ENCODE assay signal across 28 mouse cellular contexts in genomic region chr12:51623366-51623694, GRCm38 (mm10). TPM values are rescaled to one million over a fixed set of nuclear protein-coding genes. Genes with fewer than 3 reads are reported as not detected.
DNase-seq lines count a peak whose midpoint lies in the region; ATAC-seq and TF ChIP-seq lines count a peak whose summit lies in the region.
"Had no signal": no experiment of that assay in that cellular context is flagged by ENCODE, and none has a peak within 500 bp of the region (broad histone marks: within the 10 kb centered on the region; RNA-seq: fewer than 3 reads in every experiment).

No protein-coding gene starts in this region.

- no peak overlapping the region for H3K27ac ChIP-seq in embryonic facial prominence, embryonic 14.5 days (replicated peaks; ENCODE audit: low read depth, low read length)
- no peak overlapping the region for H3K27ac ChIP-seq in embryonic facial prominence, embryonic 10.5 days (replicated peaks)
- no peak overlapping the region for H3K27ac ChIP-seq in heart, embryonic 12.5 days (ENCODE audit: poor library complexity, severe bottlenecking)
- H3K27ac ChIP-seq in midbrain, embryonic 15.5 days = no peak overlapping the region
- no peak overlapping the region for H3K27ac ChIP-seq in midbrain, embryonic 13.5 days
- no peak overlapping the region for H3K27ac ChIP-seq in neural tube, embryonic 14.5 days (ENCODE audit: low read depth, low read length)
- H3K27ac ChIP-seq: embryonic facial prominence, embryonic 15.5 days; kidney, embryonic 15.5 days; limb, embryonic 12.5 days; stomach, embryonic 15.5 days had no signal

- H3K9me3 ChIP-seq in embryonic facial prominence, embryonic 14.5 days (ENCODE audit: control insufficient read depth, low read length) = no peaks in the 10 kb centered on the region
- H3K9me3 ChIP-seq in embryonic facial prominence, embryonic 10.5 days = no peaks in the 10 kb centered on the region
- H3K9me3 ChIP-seq in heart, embryonic 12.5 days (replicated peaks) = no peaks in the 10 kb centered on the region
- H3K9me3 ChIP-seq in midbrain, embryonic 15.5 days = no peaks in the 10 kb centered on the region
- H3K9me3 ChIP-seq in midbrain, embryonic 13.5 days = no peaks in the 10 kb centered on the region
- H3K9me3 ChIP-seq in neural tube, embryonic 14.5 days (ENCODE audit: control insufficient read depth, low read length) = no peaks in the 10 kb centered on the region
- H3K9me3 ChIP-seq: embryonic facial prominence, embryonic 15.5 days; kidney, embryonic 15.5 days; limb, embryonic 12.5 days; stomach, embryonic 15.5 days had no signal

- no peaks in the 10 kb centered on the region for H3K4me1 ChIP-seq in embryonic facial prominence, embryonic 14.5 days (ENCODE audit: control insufficient read depth, insufficient read depth, low read length)
- H3K4me1 ChIP-seq in embryonic facial prominence, embryonic 10.5 days = no peaks in the 10 kb centered on the region
- no peaks in the 10 kb centered on the region for H3K4me1 ChIP-seq in heart, embryonic 12.5 days (replicated peaks)
- H3K4me1 ChIP-seq in midbrain, embryonic 15.5 days = no peaks in the 10 kb centered on the region
- H3K4me1 ChIP-seq in midbrain, embryonic 13.5 days (replicated peaks) = no peaks in the 10 kb centered on the region
- no peaks in the 10 kb centered on the region for H3K4me1 ChIP-seq in neural tube, embryonic 14.5 days (ENCODE audit: control insufficient read depth, insufficient read depth, low read length)
- H3K4me1 ChIP-seq in lung, adult 2 months (ENCODE audit: control insufficient read depth, insufficient read depth, low read length) = no peaks in the 10 kb centered on the region
- H3K4me1 ChIP-seq: embryonic facial prominence, embryonic 15.5 days; kidney, embryonic 15.5 days; limb, embryonic 12.5 days; stomach, embryonic 15.5 days had no signal

- no peak for DNase-seq in embryonic facial prominence, embryonic 14.5 days (ENCODE audit: low spot score)
- no peak for DNase-seq in embryonic facial prominence, embryonic 10.5 days (ENCODE audit: low spot score)
- peak; percentile 5 for DNase-seq in heart, adult 11 months
- no peak for DNase-seq in lung, adult 2 months
- DNase-seq: adrenal gland, adult 2 months; adrenal gland, postnatal 36 days; cerebellum, adult 18-20 months; gastrocnemius, postnatal 25 days; heart, adult 18-20 months; heart, postnatal 4 days; kidney, adult 18-20 months; kidney, postnatal 25 days; lung, postnatal 36 days; right cerebral cortex, postnatal 25 days; thymus, postnatal 14 days had no signal

- TF ChIP-seq POLR2A in lung, adult 2 months (IDR thresholded peaks at IDR 0.05; ENCODE audit: borderline replicate concordance, extremely low read depth, low read depth, low read length) = no peak

- no peak overlapping the region for H3K9ac ChIP-seq in embryonic facial prominence, embryonic 14.5 days (ENCODE audit: low read depth, low read length)
- H3K9ac ChIP-seq in heart, embryonic 12.5 days = no peak overlapping the region
- no peak overlapping the region for H3K9ac ChIP-seq in midbrain, embryonic 15.5 days
- no peak overlapping the region for H3K9ac ChIP-seq in midbrain, embryonic 13.5 days (replicated peaks)
- H3K9ac ChIP-seq in neural tube, embryonic 14.5 days (replicated peaks; ENCODE audit: low read depth, low read length) = no peak overlapping the region
- H3K9ac ChIP-seq: embryonic facial prominence, embryonic 15.5 days; kidney, embryonic 15.5 days; limb, embryonic 12.5 days; stomach, embryonic 15.5 days had no signal

- H3K4me2 ChIP-seq in embryonic facial prominence, embryonic 14.5 days (ENCODE audit: low read depth, low read length) = no peak overlapping the region
- H3K4me2 ChIP-seq in heart, embryonic 12.5 days = no peak overlapping the region
- no peak overlapping the region for H3K4me2 ChIP-seq in midbrain, embryonic 15.5 days
- no peak overlapping the region for H3K4me2 ChIP-seq in midbrain, embryonic 13.5 days (replicated peaks)
- no peak overlapping the region for H3K4me2 ChIP-seq in neural tube, embryonic 14.5 days (ENCODE audit: low read depth, low read length)
- H3K4me2 ChIP-seq: embryonic facial prominence, embryonic 15.5 days; heart, embryonic 11.5 days; kidney, embryonic 15.5 days; limb, embryonic 12.5 days; liver, embryonic 11.5 days; stomach, embryonic 15.5 days had no signal

- no peaks in the 10 kb centered on the region for H3K27me3 ChIP-seq in embryonic facial prominence, embryonic 14.5 days (replicated peaks; ENCODE audit: control insufficient read depth, insufficient read depth, low read length)
- H3K27me3 ChIP-seq in embryonic facial prominence, embryonic 10.5 days (replicated peaks; ENCODE audit: low read depth, poor library complexity, severe bottlenecking) = no peaks in the 10 kb centered on the region
- no peaks in the 10 kb centered on the region for H3K27me3 ChIP-seq in heart, embryonic 12.5 days (replicated peaks)
- no peaks in the 10 kb centered on the region for H3K27me3 ChIP-seq in midbrain, embryonic 15.5 days (replicated peaks)
- no peaks in the 10 kb centered on the region for H3K27me3 ChIP-seq in midbrain, embryonic 13.5 days
- no peaks in the 10 kb centered on the region for H3K27me3 ChIP-seq in neural tube, embryonic 14.5 days (ENCODE audit: control insufficient read depth, insufficient read depth, low read length)
- H3K27me3 ChIP-seq: CH12.LX; embryonic facial prominence, embryonic 15.5 days; kidney, embryonic 15.5 days; limb, embryonic 12.5 days; stomach, embryonic 15.5 days had no signal

- ATAC-seq in embryonic facial prominence, embryonic 14.5 days (ENCODE audit: low read depth) = peak; percentile 22; the same call in 1 of the 2 replicates
- ATAC-seq in heart, embryonic 12.5 days (ENCODE audit: insufficient number of reproducible peaks, low FRiP score) = no peak
- ATAC-seq in midbrain, embryonic 15.5 days (replicated peaks) = peak; percentile 48
- no peak for ATAC-seq in midbrain, embryonic 13.5 days
- peak; percentile 58; the same call in 1 of the 2 replicates for ATAC-seq in neural tube, embryonic 14.5 days (ENCODE audit: low read depth)
- ATAC-seq: activated CD4-positive, CD25-positive, alpha-beta regulatory T cell, adult 4 months had no signal

- TF ChIP-seq CTCF in lung, adult 2 months (IDR thresholded peaks at IDR 0.05; ENCODE audit: insufficient read depth, low read length) = no peak

- peaks cover 35% of the 10 kb centered on the region for H3K36me3 ChIP-seq in embryonic facial prominence, embryonic 14.5 days (ENCODE audit: control insufficient read depth, insufficient read depth, low read length)
- peaks cover 72% of the 10 kb centered on the region for H3K36me3 ChIP-seq in embryonic facial prominence, embryonic 10.5 days (replicated peaks)
- peaks cover 27% of the 10 kb centered on the region for H3K36me3 ChIP-seq in heart, embryonic 12.5 days
- H3K36me3 ChIP-seq in midbrain, embryonic 15.5 days (replicated peaks) = 0 out of 2 replicates have a peak, but pooled peaks cover 3% of the 10 kb centered on the region
- H3K36me3 ChIP-seq in midbrain, embryonic 13.5 days = peaks cover 16% of the 10 kb centered on the region
- peaks cover 8% of the 10 kb centered on the region; the same call in 1 of the 2 replicates for H3K36me3 ChIP-seq in neural tube, embryonic 14.5 days (ENCODE audit: control insufficient read depth, insufficient read depth, low read length)
- H3K36me3 ChIP-seq: stomach, embryonic 15.5 days had no signal

- H3K4me3 ChIP-seq in embryonic facial prominence, embryonic 14.5 days (ENCODE audit: low read depth, low read length) = no peak overlapping the region
- H3K4me3 ChIP-seq in embryonic facial prominence, embryonic 10.5 days = no peak overlapping the region
- no peak overlapping the region for H3K4me3 ChIP-seq in heart, embryonic 12.5 days
- H3K4me3 ChIP-seq in midbrain, embryonic 15.5 days = no peak overlapping the region
- no peak overlapping the region for H3K4me3 ChIP-seq in midbrain, embryonic 13.5 days (replicated peaks)
- H3K4me3 ChIP-seq in neural tube, embryonic 14.5 days (ENCODE audit: low read depth, low read length) = no peak overlapping the region
- H3K4me3 ChIP-seq in lung, adult 2 months (replicated peaks; ENCODE audit: extremely low read depth, low read depth, low read length) = no peak overlapping the region
- H3K4me3 ChIP-seq: embryonic facial prominence, embryonic 15.5 days; kidney, embryonic 15.5 days; limb, embryonic 12.5 days; myocyte; stomach, embryonic 15.5 days had no signal

RNA-seq across cellular contexts. Expression of gene Coch, which starts 30.2 kb away (rescaled TPM):
- polyA plus RNA-seq in embryonic facial prominence, embryonic 14.5 days (2014; fragmentation: Nextera tagmentation; extraction: Ambion mirVana) = 12.8 and 15.8 TPM in 2 replicates
- polyA plus RNA-seq in embryonic facial prominence, embryonic 10.5 days (2016; fragmentation: Nextera tagmentation; extraction: Ambion mirVana) = 1.9 and 2.2 TPM in 2 replicates
- 1.1 and 3.3 TPM in 2 replicates for polyA plus RNA-seq in heart, embryonic 12.5 days (2016; fragmentation: Nextera tagmentation; extraction: Ambion mirVana)
- polyA plus RNA-seq in midbrain, embryonic 15.5 days (2015; fragmentation: Nextera tagmentation; extraction: Ambion mirVana) = 15.6 and 18.6 TPM in 2 replicates
- polyA plus RNA-seq in midbrain, embryonic 13.5 days (2015; fragmentation: Nextera tagmentation; extraction: Ambion mirVana) = 6.7 TPM in 2 replicates
- polyA plus RNA-seq in neural tube, embryonic 14.5 days (2014; fragmentation: Nextera tagmentation; extraction: Ambion mirVana) = 14.7 and 15.3 TPM in 2 replicates
- 0.11 and 0.12 TPM in 2 replicates for polyA plus RNA-seq in lung, adult 2 months (2012; rRNA removed)

Comparison
In these comparisons a context has a peak if more than half of its experiments do, and no peak if none do; other contexts are left out.
1. ATAC-seq: peak in embryonic facial prominence, embryonic 14.5 days (single experiment), midbrain, embryonic 15.5 days (single experiment) and neural tube, embryonic 14.5 days (single experiment); none in heart, embryonic 12.5 days (single experiment) and midbrain, embryonic 13.5 days (single experiment).